In the genomic region with DNA sequence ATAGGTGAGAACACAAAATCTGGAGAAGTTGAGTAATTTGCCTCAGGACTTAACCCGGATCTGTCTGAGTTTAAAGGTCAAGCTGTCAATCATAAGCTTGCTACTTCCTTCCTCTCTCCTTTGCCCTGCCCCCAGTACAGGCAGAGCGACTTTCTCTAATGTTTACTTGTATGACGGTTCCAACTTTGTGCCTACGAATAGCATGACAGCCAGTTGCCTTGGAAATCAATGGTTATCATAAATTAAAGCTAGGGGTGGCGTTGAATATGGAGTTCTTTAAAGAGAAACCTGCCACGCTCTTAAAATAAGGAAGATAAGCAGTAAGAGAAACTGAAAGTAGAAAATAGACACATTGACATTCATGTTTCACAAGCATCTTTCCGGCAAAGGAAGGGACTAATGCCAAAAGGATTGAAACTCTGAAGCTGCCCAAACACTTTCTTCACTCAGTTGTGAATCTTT, we compare ENCODE assay signal across 7 mouse cellular contexts. TPM values are rescaled to one million over a fixed set of nuclear protein-coding genes. Genes with fewer than 3 reads are reported as not detected.
DNase-seq lines count a peak whose midpoint lies in the region; ATAC-seq lines count a peak whose summit lies in the region.

No protein-coding gene starts in this region.

- no peaks in the 10 kb centered on the region for H3K27me3 ChIP-seq in limb, embryonic 10.5 days (ENCODE audit: low read depth, poor library complexity, severe bottlenecking)

- no peaks in the 10 kb centered on the region for H3K36me3 ChIP-seq in limb, embryonic 10.5 days

- ATAC-seq in megakaryocyte, adult 5-6 weeks (ENCODE audit: poor library complexity, severe bottlenecking): peak; percentile 78

- no peaks in the 10 kb centered on the region for H3K9me3 ChIP-seq in limb, embryonic 10.5 days (replicated peaks)

- H3K4me1 ChIP-seq in limb, embryonic 10.5 days: peaks cover 4% of the 10 kb centered on the region

- WGBS in limb, embryonic 10.5 days: 88% methylated on average over 7 of the region's 7 CpGs

- peak; percentile 37 to 54 for DNase-seq in CD8-positive naive resting alpha-beta T cell, adult 2 months (ENCODE audit: low read depth in 2 of 2, low spot score in 2 of 2)
- DNase-seq in adipocyte (ENCODE audit: low spot score) (peak; percentile 51), MN1 (ENCODE audit: low spot score) (no peak)
- peak; percentile 67 to 77 for DNase-seq in kidney, adult 8-10 months
- no peak for DNase-seq in gastrocnemius, postnatal 4 days (ENCODE audit: low spot score in 2 of 2)
- DNase-seq in limb, embryonic 10.5 days (ENCODE audit: low spot score): no peak

- H3K27ac ChIP-seq in limb, embryonic 10.5 days: no peak overlapping the region

- H3K4me3 ChIP-seq in limb, embryonic 10.5 days: no peak overlapping the region

RNA-seq across cellular contexts. Expression of gene Tnpo1, which starts 18.5 kb away (rescaled TPM):
- 81.2 and 94.3 TPM in 2 replicates for total RNA-seq in megakaryocyte, adult 5-6 weeks (2015)
- 87.9 and 89.8 TPM in 2 replicates for total RNA-seq in megakaryocyte, adult 5-6 weeks (2017)
- 10 to 100 TPM; 91.7 to 99.7 TPM for total RNA-seq in gastrocnemius, postnatal 4 days (2021)
- 75.5 and 79.3 TPM in 2 replicates for polyA plus RNA-seq in limb, embryonic 10.5 days (2016; fragmentation: Nextera tagmentation; extraction: Ambion mirVana)

RNA-seq across cellular contexts. Expression of gene 1700024P04Rik, which starts 39.7 kb away (rescaled TPM):
- not detected in 2 replicates for total RNA-seq in megakaryocyte, adult 5-6 weeks (2015)
- not detected in 2 replicates for total RNA-seq in megakaryocyte, adult 5-6 weeks (2017)
- not detected for total RNA-seq in gastrocnemius, postnatal 4 days (2021)
- not detected in 2 replicates for polyA plus RNA-seq in limb, embryonic 10.5 days (2016; fragmentation: Nextera tagmentation; extraction: Ambion mirVana)

Comparison
In these comparisons a context has a peak if more than half of its experiments do, and no peak if none do; other contexts are left out.
1. DNase-seq: peak in CD8-positive naive resting alpha-beta T cell, adult 2 months (2 of 2), adipocyte (single experiment) and kidney, adult 8-10 months (2 of 2); none in MN1 (single experiment), gastrocnemius, postnatal 4 days (0 of 2) and limb, embryonic 10.5 days (single experiment).